12 mouse cellular contexts compared by ENCODE assay signal in genomic region chr8:118513259-118513658, GRCm38 (mm10).
DNase-seq lines count a peak whose midpoint lies in the region; ATAC-seq and TF ChIP-seq lines count a peak whose summit lies in the region.
"Had no signal": no experiment of that assay in that cellular context is flagged by ENCODE, and none has a peak within 500 bp of the region (broad histone marks: within the 10 kb centered on the region; RNA-seq: fewer than 3 reads in every experiment).

No protein-coding gene starts in this region.

- no peak overlapping the region for H3K9ac ChIP-seq in lung, postnatal 0 days (replicated peaks; ENCODE audit: low read depth)
- H3K9ac ChIP-seq: embryonic facial prominence, embryonic 12.5 days; limb, embryonic 12.5 days; midbrain, embryonic 12.5 days had no signal

- H3K9me3 ChIP-seq in lung, postnatal 0 days (ENCODE audit: low read length) = no peaks in the 10 kb centered on the region
- H3K9me3 ChIP-seq: embryonic facial prominence, embryonic 12.5 days; limb, embryonic 12.5 days; midbrain, embryonic 12.5 days had no signal

- no peaks in the 10 kb centered on the region for H3K36me3 ChIP-seq in lung, postnatal 0 days (ENCODE audit: insufficient read depth, low read length)
- H3K36me3 ChIP-seq: embryonic facial prominence, embryonic 12.5 days; limb, embryonic 12.5 days; midbrain, embryonic 12.5 days had no signal

- no peaks in the 10 kb centered on the region for H3K27me3 ChIP-seq in lung, postnatal 0 days (replicated peaks; ENCODE audit: insufficient read depth, low read length)
- H3K27me3 ChIP-seq: limb, embryonic 12.5 days; midbrain, embryonic 12.5 days had no signal

- DNase-seq in heart, postnatal 10 days = peak; percentile 17 to 28
- no peak for DNase-seq in heart, adult 9 months (ENCODE audit: low spot score in 2 of 2)
- peak; percentile 8 for DNase-seq in lung, postnatal 0 days (ENCODE audit: low spot score)
- no peak for DNase-seq in lung, postnatal 25 days (ENCODE audit: low spot score)
- DNase-seq in adrenal gland, postnatal 10 days = peak; percentile 62
- peak; percentile 46 to 67 for DNase-seq in kidney, postnatal 25 days
- no peak for DNase-seq in spleen, postnatal 10 days (ENCODE audit: low spot score in 2 of 2)
- no peak for DNase-seq in left cerebral cortex, adult 9 months (ENCODE audit: low spot score in 2 of 2)
- DNase-seq: cerebellum, adult 8-10 months had no signal

- 37% methylated on average over 6 of the region's 6 CpGs for WGBS in lung, postnatal 0 days

- intact Hi-C loops in heart, postnatal 10 days (cut with DNase I) = loop anchor here (5.0 kb wide), 1 partner anchor 339 kb away; no protein-coding TSS in a partner anchor

- TF ChIP-seq EP300 in lung, postnatal 0 days (IDR thresholded peaks at IDR 0.05) = no peak

- no peak overlapping the region for H3K4me3 ChIP-seq in lung, postnatal 0 days (ENCODE audit: low read depth, low read length)
- H3K4me3 ChIP-seq: embryonic facial prominence, embryonic 12.5 days; limb, embryonic 12.5 days; midbrain, embryonic 12.5 days had no signal

- ATAC-seq in lung, postnatal 0 days = no peak

- TF ChIP-seq CTCF in lung, postnatal 0 days (IDR thresholded peaks at IDR 0.05) = no peak

- no peak overlapping the region for H3K4me2 ChIP-seq in lung, postnatal 0 days (replicated peaks; ENCODE audit: low read depth, low read length)
- H3K4me2 ChIP-seq: embryonic facial prominence, embryonic 12.5 days; limb, embryonic 12.5 days; midbrain, embryonic 12.5 days had no signal

- H3K4me1 ChIP-seq in lung, postnatal 0 days (ENCODE audit: insufficient read depth, low read depth, low read length) = no peaks in the 10 kb centered on the region

- no peak overlapping the region for H3K27ac ChIP-seq in lung, postnatal 0 days (ENCODE audit: low read length)
- H3K27ac ChIP-seq: embryonic facial prominence, embryonic 12.5 days; limb, embryonic 12.5 days; midbrain, embryonic 12.5 days had no signal

Comparison
In these comparisons a context has a peak if more than half of its experiments do, and no peak if none do; other contexts are left out.
1. DNase-seq: peak in heart, postnatal 10 days (2 of 2), lung, postnatal 0 days (single experiment), adrenal gland, postnatal 10 days (single experiment) and kidney, postnatal 25 days (2 of 2); none in heart, adult 9 months (0 of 2), lung, postnatal 25 days (single experiment), spleen, postnatal 10 days (0 of 2) and left cerebral cortex, adult 9 months (0 of 2).